Mouse (Mus musculus) CD4-positive, CD25-positive, alpha-beta regulatory T cell, adult 2 months (primary cell): Measurements from ENCODE around the gene Dynlt1c.
A peak's percentile ranks its signal among the peaks of the same experiment; 100 is the strongest.
"Not testable (repeated sequence)": the region's sequence is repeated elsewhere in the genome, so short reads cannot be mapped to it uniquely, and the experiment has no call there.

Experiments
- DNase-seq: peaks from one replicate; pipeline ENCODE4 v3.0.0-alpha.2; 2012; ENCODE audit warnings: low read depth, low spot score

The Dynlt1c gene

DNA sequence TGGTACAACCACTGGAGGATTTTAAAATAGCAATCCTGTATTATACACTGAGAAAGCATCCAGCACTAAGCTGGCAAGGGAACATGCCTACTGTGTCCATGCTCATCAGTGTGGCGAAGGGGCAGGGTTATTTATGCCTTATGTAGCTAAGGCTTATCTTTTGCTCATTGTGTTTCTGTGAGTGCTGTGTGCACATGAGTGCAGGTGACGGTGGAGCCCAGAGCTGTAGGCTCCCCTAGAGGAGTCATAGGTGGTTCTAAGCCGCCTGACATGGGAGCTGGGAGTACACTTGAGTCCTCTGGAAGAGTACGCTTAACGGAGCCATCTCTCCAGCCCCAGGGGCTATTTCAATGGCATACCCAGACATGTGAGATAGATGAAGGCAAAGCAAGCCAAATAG is 17.8 kb downstream of the Dynlt1c start:
- DNase-seq = not testable (repeated sequence)

DNA sequence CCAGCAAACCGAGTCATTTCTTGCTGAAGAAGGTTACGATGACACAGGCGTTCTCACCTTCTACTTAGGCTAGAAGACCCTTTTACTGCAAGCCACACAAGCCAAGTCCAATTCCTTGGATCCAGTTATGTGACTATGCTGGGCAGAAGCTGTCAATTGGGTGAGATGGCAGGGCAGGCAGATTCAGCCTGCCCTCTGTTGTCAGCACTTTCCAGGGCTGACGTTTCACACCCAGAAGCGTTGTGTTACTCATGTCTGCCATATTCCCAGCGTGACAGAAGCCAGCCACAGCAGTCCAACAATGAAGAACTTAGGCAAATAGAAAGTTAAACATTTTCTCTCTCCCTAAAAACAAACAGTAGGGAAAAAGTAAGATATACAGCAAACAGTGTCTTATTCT is 18.6 kb downstream of the Dynlt1c start:
- DNase-seq = not testable (repeated sequence)

DNA sequence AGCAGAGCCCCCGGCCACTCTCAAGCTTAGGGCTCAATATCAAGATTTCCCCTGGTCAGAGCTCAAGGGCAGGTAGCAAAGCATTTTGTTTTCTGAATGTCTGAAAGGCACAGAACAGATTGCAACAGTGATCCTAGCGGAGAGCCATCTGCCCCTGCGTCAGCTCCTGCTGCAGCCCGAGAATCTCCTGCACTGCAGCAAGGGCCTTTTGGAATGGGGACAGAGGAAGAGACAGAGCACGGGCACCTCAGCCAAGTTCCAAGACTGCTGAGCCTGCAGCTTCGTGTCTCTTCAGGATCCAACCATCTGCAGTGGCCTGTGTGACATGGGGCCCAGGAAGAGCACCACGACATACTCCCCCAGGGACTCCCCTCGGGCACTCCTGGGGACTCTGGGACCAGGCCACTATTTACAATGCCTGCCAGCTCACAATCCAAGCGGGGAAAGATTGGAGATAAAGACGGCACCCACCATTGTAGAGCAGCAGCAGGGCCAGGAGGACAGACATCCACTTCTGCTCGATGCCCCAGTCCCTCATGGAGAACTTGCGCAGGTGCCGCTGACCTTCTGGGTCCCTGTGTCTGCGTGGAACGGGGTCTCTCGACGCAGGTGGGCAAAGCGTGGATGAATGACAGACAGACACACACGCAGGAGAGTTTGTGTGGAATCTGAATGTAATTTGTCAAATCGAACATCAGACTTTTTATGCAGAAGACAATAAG is 19.4 kb downstream of the Dynlt1c start:
- not testable (repeated sequence) for DNase-seq

DNA sequence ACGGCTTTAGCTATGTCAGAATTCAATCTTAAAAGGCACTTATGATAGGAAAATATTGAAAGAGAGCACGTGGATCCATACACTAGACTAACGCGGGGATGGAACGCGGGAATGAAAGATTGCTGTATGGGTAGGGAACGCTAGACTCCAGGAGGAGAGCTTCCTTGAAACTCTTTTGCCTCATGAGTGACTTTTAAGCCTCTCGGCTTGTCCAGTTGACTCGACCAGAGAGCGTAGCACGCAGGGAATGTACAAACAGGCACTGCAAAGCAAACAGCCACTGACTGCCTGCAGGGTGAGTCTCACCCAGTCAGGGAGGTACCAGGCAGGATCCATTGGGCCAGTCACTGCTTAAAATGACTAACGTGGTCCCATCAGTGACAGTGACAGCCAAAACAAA is 20.5 kb downstream of the Dynlt1c start:
- DNase-seq = not testable (repeated sequence)

DNA sequence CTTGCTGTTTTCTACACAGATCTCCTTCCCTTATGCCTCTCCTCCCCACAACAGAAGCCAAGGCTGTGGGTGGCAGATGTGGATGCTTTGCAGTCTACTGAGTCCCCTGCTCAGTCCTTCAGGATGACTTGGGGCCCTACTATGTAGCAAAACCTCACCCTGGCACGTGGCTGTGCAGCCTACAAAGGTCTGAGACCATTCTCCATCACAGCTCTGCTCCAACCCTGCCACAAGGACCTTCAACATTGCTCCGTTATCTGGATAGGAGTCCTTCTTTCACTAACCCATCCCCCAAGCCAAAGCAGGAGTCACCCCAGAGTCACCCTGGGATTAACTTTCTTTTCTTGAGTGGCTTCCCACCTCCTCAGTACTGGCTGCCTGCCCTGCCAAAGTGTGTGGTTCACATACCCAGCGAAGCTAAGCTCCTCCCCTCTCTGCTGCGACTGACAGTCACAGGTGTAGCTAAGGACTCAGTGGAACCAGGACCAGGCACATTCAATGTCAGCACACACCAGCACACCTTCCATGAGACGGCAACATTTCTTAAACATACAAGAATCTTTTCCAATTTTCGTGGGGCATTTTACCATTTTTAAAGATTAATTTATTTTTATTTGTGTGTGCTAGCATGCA is 23.6 kb downstream of the Dynlt1c start:
- not testable (repeated sequence) for DNase-seq

DNA sequence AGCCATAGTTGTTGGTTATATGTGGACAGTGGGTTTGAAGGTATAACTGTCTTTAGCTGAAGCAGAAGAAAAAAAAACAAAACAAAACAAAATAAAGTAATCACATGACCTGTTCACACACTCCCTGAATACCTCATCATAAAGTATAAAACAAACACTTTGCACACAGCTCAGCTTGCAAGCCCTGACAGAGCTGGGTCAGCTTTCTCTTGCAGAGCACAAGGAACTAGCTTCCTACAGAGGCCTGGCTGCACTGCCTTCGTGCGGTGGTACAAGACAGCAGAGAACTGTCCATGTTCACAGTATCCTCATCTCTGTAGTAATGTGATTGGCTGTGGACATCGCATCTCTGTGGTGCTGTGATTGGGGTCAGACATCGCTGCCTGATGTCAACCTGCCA is 28.9 kb downstream of the Dynlt1c start:
- DNase-seq = not testable (repeated sequence)

DNA sequence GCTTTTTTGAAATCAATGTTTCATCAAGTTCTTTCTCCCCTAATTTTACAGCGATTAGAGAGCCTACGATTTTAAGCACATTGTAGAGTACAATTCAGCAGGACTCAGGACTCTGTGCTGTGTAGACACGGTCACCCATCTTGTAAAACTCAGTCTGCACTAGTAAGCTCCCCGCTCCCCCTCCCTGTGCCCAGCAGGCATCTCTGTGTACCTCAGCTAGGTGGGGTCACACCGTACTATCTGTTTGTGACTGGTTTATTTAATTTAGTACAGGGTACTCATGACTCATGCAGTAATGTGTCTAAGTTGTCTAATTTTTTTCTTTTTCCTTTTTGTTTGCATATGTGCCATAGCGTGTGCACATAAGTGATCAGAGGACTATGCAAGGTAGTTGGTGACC is 31.4 kb downstream of the Dynlt1c start:
- DNase-seq = not testable (repeated sequence)

DNA sequence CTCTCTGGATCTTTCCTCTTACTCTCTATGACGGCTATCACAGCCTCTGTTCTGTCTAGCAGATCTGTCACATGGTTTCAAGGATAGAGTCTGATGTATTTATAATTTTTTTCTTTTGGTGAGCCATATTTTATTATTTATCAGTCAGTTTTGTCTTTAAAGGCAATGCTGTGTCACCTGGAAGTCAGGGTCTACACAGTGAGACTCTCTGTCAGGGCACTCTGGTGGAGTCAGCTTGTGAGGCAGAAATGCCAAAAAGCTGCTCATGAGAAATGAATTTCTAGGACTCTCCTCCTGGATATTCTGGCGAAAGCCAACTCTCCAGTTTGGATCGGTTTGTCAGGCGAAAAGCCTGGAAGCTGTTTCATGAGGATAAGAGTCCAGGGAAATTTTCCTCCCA is 34.3 kb downstream of the Dynlt1c start:
- not testable (repeated sequence) for DNase-seq

DNA sequence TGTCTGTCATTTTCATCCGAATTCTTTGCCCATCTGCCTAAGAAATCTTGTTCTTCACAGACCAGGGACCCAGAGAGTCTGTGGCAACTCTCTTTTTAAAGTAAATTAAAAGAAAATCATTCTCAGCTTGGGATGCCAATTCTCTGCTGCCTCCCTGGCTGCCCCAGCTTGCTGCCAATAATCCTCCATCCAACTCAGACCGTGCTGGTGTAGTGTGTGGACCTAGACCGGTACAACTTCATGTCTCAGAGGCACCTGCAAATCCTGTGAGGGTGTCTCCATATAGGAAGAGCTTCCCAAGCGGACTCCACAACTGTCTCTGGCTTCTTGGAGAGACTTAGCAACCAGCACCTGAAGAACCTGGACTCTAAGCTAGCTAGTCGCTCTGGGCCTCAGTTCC is 35.4 kb downstream of the Dynlt1c start:
- no peak for DNase-seq

DNA sequence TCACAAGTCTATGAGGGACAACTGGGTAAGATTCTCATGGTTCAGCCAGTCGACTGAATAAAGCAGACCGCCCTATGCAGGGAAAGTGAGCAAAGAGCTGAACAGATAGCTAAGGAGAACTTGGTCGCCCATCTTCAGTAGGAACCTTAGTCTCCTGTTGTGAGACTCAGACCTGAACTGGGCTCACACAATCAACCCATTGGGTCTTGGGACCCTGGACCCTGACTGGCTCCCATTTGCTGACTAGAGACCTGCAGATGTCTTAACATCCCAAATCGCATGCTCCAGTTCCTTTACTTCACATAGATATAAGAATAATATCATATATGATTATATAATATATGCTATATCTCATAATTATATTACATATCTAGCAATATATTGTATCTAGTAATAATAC is 36.0 kb downstream of the Dynlt1c start:
- not testable (repeated sequence) for DNase-seq

DNA sequence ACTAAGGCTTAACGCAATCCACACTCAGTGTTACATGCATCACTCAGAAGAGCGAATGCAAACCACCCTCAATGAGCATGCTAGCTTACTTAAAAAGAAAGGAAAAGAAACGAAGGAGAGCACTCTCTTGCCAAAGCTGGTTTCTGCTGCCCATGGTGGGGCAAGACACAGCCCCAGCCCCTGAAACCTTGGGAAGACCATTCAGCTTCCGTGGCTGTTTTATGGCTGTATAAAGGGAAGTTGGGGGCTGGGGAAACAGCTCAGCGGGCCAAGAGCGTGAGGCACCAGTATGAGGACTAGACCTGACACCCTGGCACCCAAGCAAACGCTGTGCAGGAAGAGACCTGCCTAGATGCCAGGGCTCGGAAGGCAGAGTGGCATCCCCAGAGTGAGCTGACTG is 37.0 kb downstream of the Dynlt1c start:
- not testable (repeated sequence) for DNase-seq

DNA sequence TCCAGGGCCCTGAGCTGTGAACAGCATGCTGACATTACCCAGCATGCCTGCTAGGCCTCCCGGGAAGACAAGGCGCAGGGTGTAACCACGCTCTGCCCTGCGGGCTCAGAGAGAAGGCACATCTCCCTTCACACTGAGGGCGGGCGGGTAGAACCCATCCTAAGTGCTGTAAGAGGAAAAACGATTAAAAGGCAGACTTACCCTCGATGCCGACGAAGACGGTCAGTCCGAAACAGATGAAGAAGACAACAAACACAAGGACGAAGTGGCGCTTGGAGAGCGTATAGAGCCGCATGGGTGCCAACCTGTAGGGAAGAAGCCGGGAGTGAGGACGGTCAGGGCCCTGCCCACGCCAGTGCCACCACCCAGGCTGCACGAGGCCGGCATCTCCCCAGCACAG is 38.0 kb downstream of the Dynlt1c start:
- DNase-seq = not testable (repeated sequence)

DNA sequence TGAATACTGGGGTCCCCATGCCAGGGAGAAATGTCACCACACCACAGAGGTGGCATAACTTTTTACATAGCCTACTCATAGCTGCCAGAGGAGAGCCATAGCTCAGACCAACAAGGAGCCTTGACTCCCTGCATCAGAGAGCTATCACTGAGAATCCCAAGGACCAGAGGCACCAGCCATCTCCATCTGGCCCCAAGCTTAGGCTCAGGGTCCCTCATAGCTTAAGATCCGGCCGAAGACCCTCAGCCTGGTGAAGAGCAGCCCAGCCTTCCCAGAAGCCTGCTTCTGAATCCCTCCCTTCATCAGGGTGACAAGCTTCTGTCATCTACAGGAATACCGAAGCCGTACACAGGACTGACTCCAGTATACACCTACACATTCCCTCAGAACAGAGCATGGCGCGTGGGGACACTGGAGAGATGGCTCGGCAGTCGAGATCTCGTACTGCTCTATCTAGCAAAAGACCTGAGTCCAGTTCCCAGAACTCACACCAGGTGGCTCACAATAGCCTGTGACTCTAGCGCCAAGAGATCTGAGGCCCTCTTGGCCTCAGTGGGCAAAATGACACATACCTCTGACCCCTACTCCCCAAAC is 38.7 kb downstream of the Dynlt1c start:
- DNase-seq = peak; percentile 6

DNA sequence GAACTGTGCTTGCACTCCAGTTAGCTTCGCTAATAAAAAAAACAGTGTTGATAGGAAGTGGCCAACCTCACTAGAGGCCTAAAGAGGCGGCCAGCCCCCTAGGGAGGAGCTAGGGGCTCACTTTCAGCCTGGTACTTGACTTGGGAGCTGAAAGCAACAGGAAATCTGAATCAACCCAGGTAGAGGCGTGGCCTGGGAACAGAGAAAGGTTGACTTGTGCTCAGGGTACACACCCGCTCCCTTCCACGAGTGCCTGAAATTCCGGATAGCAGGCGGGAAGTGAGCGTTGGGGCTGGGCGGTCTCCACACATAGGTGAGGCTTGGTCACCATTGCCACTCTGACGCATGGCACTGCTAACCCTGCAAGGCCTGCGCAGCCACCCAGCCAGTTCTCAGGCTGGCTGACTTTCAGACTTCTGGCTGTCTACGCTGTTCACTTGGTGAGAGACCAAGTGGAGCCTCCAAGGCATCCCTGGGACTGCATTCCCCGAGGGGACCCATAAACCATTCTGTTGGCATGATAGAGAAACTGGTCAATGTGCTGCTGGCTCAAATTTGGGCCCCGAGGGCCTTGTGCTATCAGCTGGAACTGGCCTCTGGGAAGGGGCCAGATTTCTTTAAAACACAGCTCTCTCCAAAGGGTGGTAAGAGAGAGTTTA is 39.4 kb downstream of the Dynlt1c start:
- not testable (repeated sequence) for DNase-seq

DNA sequence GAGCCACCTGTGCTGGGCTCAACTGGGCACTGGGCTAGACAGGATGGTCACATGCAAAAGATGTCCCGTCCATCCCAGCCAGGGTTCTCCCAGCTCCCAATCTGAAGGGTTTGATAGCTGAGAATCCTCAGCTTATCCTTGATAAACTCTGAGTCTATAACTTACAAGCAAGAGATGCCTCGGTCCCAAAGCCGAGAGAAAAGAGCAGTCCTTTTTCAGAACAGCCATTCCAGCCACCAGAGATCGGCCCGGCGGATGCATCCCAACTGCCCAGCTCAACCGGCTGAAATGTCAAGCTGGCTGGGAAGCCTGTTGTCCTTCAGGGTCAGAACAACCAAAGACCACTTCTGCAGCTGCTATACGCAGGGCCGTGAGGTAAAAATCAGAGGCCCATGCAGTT is 42.7 kb downstream of the Dynlt1c start:
- DNase-seq = not testable (repeated sequence)

DNA sequence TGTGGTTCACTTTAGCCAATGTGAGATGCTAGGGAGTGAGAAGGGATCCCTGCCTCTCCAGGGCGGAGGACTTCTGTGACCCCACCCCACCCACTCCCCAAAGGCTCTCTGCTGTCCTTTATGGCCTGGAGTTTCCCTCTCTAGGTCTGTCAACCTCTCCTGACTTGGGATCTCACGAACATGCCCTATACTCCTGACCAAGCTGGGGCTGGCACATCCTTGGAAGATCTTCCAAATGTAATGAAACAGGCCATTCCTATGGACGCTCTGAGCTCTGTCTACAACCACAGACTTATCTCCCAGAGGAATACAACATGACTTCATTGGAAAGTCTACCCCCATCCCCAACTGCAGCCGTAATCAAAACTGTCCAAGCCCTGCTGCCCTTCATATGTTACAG is 43.2 kb downstream of the Dynlt1c start:
- not testable (repeated sequence) for DNase-seq

DNA sequence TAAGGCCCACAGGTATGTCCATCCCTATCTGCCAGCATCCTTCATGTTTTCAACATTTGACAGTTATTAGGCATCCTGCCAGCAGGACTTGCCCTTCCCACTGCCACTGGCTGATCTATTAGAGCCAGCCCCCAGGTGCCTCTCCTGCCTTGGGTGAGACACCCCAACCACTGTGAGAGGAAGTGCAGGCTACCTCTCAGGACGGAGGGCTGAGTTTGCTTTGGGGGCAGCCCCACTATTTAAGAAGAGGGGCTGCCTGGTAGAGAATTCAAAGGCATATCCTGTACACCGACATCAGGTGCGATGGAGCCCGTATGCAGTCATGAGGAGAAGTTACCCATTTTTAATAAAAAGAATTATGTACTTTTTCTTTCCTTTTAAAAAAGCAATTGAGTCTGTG is 44.2 kb downstream of the Dynlt1c start:
- DNase-seq = not testable (repeated sequence)

DNA sequence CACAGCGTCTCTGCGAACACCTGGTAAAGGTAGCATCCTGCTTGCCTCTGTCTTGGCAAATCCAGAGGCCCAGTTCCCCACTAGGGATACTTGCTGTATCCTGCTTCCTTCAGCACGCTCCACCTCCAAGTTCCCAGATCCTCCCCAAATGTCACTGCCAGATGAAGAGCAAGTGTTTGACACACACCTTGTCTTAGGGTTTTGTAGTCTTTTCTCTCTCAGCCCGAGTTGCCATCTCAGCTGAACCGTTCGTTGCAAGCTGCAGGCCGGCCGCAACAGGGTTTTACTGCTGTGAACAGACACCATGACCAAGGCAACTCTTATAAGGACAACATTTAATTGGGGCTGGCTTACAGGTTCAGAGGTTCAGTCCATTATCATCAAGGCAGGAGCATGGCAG is 45.4 kb downstream of the Dynlt1c start:
- not testable (repeated sequence) for DNase-seq

DNA sequence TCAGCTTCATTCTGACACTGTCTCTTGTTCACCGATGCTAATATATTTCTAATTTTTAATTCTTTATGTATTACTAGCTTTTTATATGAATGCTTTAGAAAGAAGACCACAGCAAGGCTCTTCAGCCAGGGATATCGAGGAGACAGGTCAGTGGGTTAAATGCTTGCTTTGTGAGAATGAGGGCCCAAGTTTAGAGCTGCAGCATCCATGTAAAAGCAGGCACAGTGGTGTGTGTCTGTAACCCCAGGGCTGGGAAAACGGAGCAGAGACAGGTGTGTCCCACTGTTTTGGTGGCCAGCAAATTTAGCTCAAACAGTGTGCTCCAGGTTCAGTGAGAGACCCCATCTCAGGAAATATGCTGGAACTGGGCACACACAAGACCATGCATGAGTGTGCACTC is 46.0 kb downstream of the Dynlt1c start:
- DNase-seq = not testable (repeated sequence)

DNA sequence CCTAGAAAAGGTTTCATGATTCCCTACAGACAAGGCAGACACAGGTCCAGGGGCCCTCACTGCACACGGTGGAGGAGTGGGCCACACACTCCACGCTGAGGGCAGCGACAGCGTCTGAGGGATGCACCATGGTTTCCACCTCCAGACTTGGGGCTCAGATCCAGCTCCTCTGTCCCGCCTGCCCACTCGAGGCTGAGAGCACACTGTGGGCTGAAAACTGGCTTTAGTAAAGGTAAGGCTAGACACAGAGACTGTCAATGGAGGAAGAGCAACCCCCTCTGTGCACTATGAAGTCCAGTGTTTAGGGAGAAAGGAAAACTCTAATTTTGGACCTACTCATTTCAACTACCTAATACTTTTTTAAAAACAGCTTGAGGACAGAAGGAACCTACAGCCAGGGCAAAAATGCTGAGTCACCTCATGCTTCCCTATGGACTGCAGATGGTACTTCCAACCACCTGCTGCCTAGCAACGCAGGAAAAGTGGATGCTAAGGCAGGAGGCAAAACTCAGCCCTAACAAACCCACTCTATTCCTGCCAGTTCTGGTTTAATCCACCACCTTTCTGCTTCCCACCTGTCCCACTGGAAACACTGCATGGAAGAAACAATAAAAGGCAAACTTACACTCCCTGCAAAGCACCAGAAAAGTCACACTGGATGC is 49.6 kb downstream of the Dynlt1c start:
- DNase-seq = not testable (repeated sequence)

DNA sequence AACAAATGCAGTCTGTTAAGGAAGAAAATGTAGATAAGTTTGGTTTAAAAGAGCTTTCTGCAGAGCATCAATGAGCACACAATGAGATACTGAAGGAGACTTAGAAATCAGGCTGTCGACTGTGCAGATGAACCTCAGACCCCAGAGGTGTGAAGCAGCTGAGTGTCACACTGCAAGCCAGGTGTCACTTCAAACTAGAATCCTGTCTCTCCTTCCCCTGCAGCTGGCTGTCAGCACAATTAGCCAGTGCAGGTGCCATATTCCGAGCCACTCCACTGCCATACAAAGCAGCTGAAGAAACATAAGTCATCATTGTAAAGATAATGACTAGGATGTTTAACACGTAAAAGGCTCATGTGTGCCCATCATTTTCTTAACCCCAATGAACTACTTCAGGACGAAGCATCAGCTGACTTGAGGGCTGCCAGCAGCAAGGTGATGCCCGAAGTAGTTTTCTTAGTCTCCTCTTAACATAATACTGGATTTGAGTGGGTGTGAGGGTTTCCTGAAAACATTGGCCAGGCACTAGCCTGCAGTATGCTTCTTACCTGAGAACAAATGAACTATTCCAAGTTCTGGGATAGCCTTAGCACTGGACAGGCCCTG is 52.0 kb downstream of the Dynlt1c start:
- DNase-seq = not testable (repeated sequence)
